Mouse (Mus musculus): ENCODE data around the gene Chac1.
A peak's percentile ranks its signal among the peaks of the same experiment; 100 is the strongest.

The Chac1 gene

GRCm38 (mm10) chr2:119327942-119328526, 23.0 kb upstream of the Chac1 start:
- DNase-seq (ENCODE audit: low spot score): no peak

GRCm38 (mm10) chr2:119328546-119328945, 22.5 kb upstream of the Chac1 start:
- no peak for DNase-seq (ENCODE audit: low spot score)

GRCm38 (mm10) chr2:119329123-119329817, 21.8 kb upstream of the Chac1 start:
- no peak for DNase-seq (ENCODE audit: low spot score)

- no peak for DNase-seq (ENCODE audit: low spot score)
Observed at GRCm38 (mm10) chr2:119330795-119331194, 20.2 kb upstream of the Chac1 start.

- DNase-seq (ENCODE audit: low spot score): no peak
Observed at GRCm38 (mm10) chr2:119332177-119332661, 18.8 kb upstream of the Chac1 start.

GRCm38 (mm10) chr2:119334135-119334534, 16.9 kb upstream of the Chac1 start:
- DNase-seq (ENCODE audit: low spot score): no peak

- DNase-seq (ENCODE audit: low spot score): no peak
Observed at GRCm38 (mm10) chr2:119334964-119335525, 16.0 kb upstream of the Chac1 start.

- no peak for DNase-seq (ENCODE audit: low spot score)
Observed at GRCm38 (mm10) chr2:119335535-119335934, 15.5 kb upstream of the Chac1 start.

GRCm38 (mm10) chr2:119336002-119336401, 15.0 kb upstream of the Chac1 start:
- no peak for DNase-seq (ENCODE audit: low spot score)

GRCm38 (mm10) chr2:119336470-119336869, 14.6 kb upstream of the Chac1 start:
- no peak for DNase-seq (ENCODE audit: low spot score)

GRCm38 (mm10) chr2:119337425-119338265, 13.4 kb upstream of the Chac1 start:
- DNase-seq (ENCODE audit: low spot score): peak; percentile 87

GRCm38 (mm10) chr2:119344537-119345138, 6.4 kb upstream of the Chac1 start:
- DNase-seq (ENCODE audit: low spot score): no peak

GRCm38 (mm10) chr2:119353707-119354106, 2.7 kb downstream of the Chac1 start:
- DNase-seq (ENCODE audit: low spot score): no peak

GRCm38 (mm10) chr2:119355089-119355488, 4.1 kb downstream of the Chac1 start:
- no peak for DNase-seq (ENCODE audit: low spot score)

- DNase-seq (ENCODE audit: low spot score): peak; percentile 22
Observed at GRCm38 (mm10) chr2:119355651-119356050, 4.6 kb downstream of the Chac1 start.

- DNase-seq (ENCODE audit: low spot score): no peak
Observed at GRCm38 (mm10) chr2:119356310-119356709, 5.3 kb downstream of the Chac1 start.

- no peak for DNase-seq (ENCODE audit: low spot score)
Observed at GRCm38 (mm10) chr2:119356805-119357204, 5.8 kb downstream of the Chac1 start.

GRCm38 (mm10) chr2:119358249-119358648, 7.2 kb downstream of the Chac1 start:
- DNase-seq (ENCODE audit: low spot score): no peak

- DNase-seq (ENCODE audit: low spot score): no peak
Observed at GRCm38 (mm10) chr2:119359721-119360291, 8.8 kb downstream of the Chac1 start.

GRCm38 (mm10) chr2:119364969-119365368, 13.9 kb downstream of the Chac1 start:
- DNase-seq (ENCODE audit: low spot score): no peak

- DNase-seq (ENCODE audit: low spot score): no peak
Observed at GRCm38 (mm10) chr2:119367346-119367745, 16.3 kb downstream of the Chac1 start.

- DNase-seq (ENCODE audit: low spot score): no peak
Observed at GRCm38 (mm10) chr2:119370116-119370515, 19.1 kb downstream of the Chac1 start.

Data from embryo, embryonic 10 days (tissue).